15 mouse cellular contexts compared by ENCODE assay signal in genomic region chr6:5037225-5037624, GRCm38 (mm10).
DNase-seq lines count a peak whose midpoint lies in the region; ATAC-seq and TF ChIP-seq lines count a peak whose summit lies in the region.
"Had no signal": no experiment of that assay in that cellular context is flagged by ENCODE, and none has a peak within 500 bp of the region (broad histone marks: within the 10 kb centered on the region; RNA-seq: fewer than 3 reads in every experiment).

No protein-coding gene starts in this region.

- 83% methylated on average over 4 of the region's 4 CpGs for whole genome bisulfite sequencing in forebrain, embryonic 12.5 days
- 87% methylated on average over 4 of the region's 4 CpGs for WGBS in forebrain, embryonic 11.5 days
- 51% methylated on average over 4 of the region's 4 CpGs for WGBS in heart, postnatal 0 days
- 68% methylated on average over 4 of the region's 4 CpGs for WGBS in lung, embryonic 14.5 days
- WGBS in stomach, embryonic 14.5 days: 80% methylated on average over 4 of the region's 4 CpGs
- 74% methylated on average over 4 of the region's 4 CpGs for WGBS in stomach, postnatal 0 days

- H3K4me2 ChIP-seq in forebrain, embryonic 12.5 days: no peak overlapping the region
- H3K4me2 ChIP-seq in forebrain, embryonic 11.5 days (ENCODE audit: low read depth, low read length, severe bottlenecking): no peak overlapping the region
- no peak overlapping the region for H3K4me2 ChIP-seq in heart, postnatal 0 days (ENCODE audit: low read depth, low read length)
- H3K4me2 ChIP-seq in lung, embryonic 14.5 days: no peak overlapping the region
- no peak overlapping the region for H3K4me2 ChIP-seq in stomach, embryonic 14.5 days (replicated peaks; ENCODE audit: low read depth, low read length)
- no peak overlapping the region for H3K4me2 ChIP-seq in stomach, postnatal 0 days (replicated peaks; ENCODE audit: low read depth)
- H3K4me2 ChIP-seq: liver, embryonic 13.5 days had no signal

- H3K27ac ChIP-seq in forebrain, embryonic 12.5 days: no peak overlapping the region
- H3K27ac ChIP-seq in forebrain, embryonic 11.5 days (ENCODE audit: low read depth, low read length): no peak overlapping the region
- no peak overlapping the region for H3K27ac ChIP-seq in heart, postnatal 0 days (ENCODE audit: low read depth)
- no peak overlapping the region for H3K27ac ChIP-seq in lung, embryonic 14.5 days (ENCODE audit: low read depth)
- H3K27ac ChIP-seq in stomach, embryonic 14.5 days (ENCODE audit: low read length): no peak overlapping the region
- H3K27ac ChIP-seq in stomach, postnatal 0 days (replicated peaks): no peak overlapping the region
- H3K27ac ChIP-seq: liver, embryonic 13.5 days had no signal

- TF ChIP-seq CTCF in heart, postnatal 0 days (IDR thresholded peaks at IDR 0.05; ENCODE audit: low read depth): no peak
- no peak for TF ChIP-seq CTCF in lung, embryonic 14.5 days (IDR thresholded peaks at IDR 0.05; ENCODE audit: low read depth)
- no peak for TF ChIP-seq CTCF in stomach, postnatal 0 days (IDR thresholded peaks at IDR 0.05; ENCODE audit: low read depth)

- H3K9ac ChIP-seq in forebrain, embryonic 12.5 days: no peak overlapping the region
- H3K9ac ChIP-seq in forebrain, embryonic 11.5 days (ENCODE audit: low read length): no peak overlapping the region
- no peak overlapping the region for H3K9ac ChIP-seq in heart, postnatal 0 days (replicated peaks; ENCODE audit: low read depth, low read length)
- no peak overlapping the region for H3K9ac ChIP-seq in lung, embryonic 14.5 days
- H3K9ac ChIP-seq in stomach, embryonic 14.5 days (replicated peaks; ENCODE audit: low read depth, low read length): no peak overlapping the region
- H3K9ac ChIP-seq in stomach, postnatal 0 days (ENCODE audit: low read length): no peak overlapping the region
- H3K9ac ChIP-seq: liver, embryonic 13.5 days had no signal

- no peak for DNase-seq in forebrain, embryonic 11.5 days (ENCODE audit: low spot score)
- DNase-seq in heart, postnatal 0 days (ENCODE audit: low spot score): peak; percentile 17
- no peak for DNase-seq in heart, adult 18-20 months
- DNase-seq in lung, embryonic 14.5 days: peak; percentile 63
- no peak for DNase-seq in lung, postnatal 14 days
- DNase-seq in stomach, postnatal 0 days (ENCODE audit: low spot score): no peak
- DNase-seq: adrenal gland, adult 2 months; gastrocnemius, postnatal 14 days; layer of hippocampus, adult 9-11 months; liver, embryonic 13.5 days; lung, postnatal 4 days; thymus, adult 2 months had no signal

- no peaks in the 10 kb centered on the region for H3K36me3 ChIP-seq in forebrain, embryonic 12.5 days (replicated peaks)
- H3K36me3 ChIP-seq in forebrain, embryonic 11.5 days (ENCODE audit: control insufficient read depth, insufficient read depth, low read length): no peaks in the 10 kb centered on the region
- H3K36me3 ChIP-seq in heart, postnatal 0 days (replicated peaks; ENCODE audit: control insufficient read depth, insufficient read depth, low read length): no peaks in the 10 kb centered on the region
- H3K36me3 ChIP-seq in lung, embryonic 14.5 days (ENCODE audit: insufficient read depth): no peaks in the 10 kb centered on the region
- H3K36me3 ChIP-seq in stomach, embryonic 14.5 days (ENCODE audit: control insufficient read depth, insufficient read depth, low read length): no peaks in the 10 kb centered on the region
- no peaks in the 10 kb centered on the region for H3K36me3 ChIP-seq in stomach, postnatal 0 days (ENCODE audit: control insufficient read depth, insufficient read depth, low read length)
- H3K36me3 ChIP-seq: liver, embryonic 13.5 days had no signal

- peaks cover 4% of the 10 kb centered on the region for H3K4me1 ChIP-seq in forebrain, embryonic 12.5 days
- no peaks in the 10 kb centered on the region; the same call in 1 of the 2 replicates for H3K4me1 ChIP-seq in forebrain, embryonic 11.5 days (replicated peaks; ENCODE audit: control insufficient read depth, insufficient read depth, low read length)
- 0 out of 2 replicates have a peak, but pooled peaks cover 6% of the 10 kb centered on the region for H3K4me1 ChIP-seq in heart, postnatal 0 days (ENCODE audit: control insufficient read depth, insufficient read depth)
- 0 out of 2 replicates have a peak, but pooled peaks cover 4% of the 10 kb centered on the region for H3K4me1 ChIP-seq in lung, embryonic 14.5 days (ENCODE audit: insufficient read depth)
- H3K4me1 ChIP-seq in stomach, embryonic 14.5 days (ENCODE audit: control insufficient read depth, insufficient read depth, low read length): 0 out of 2 replicates have a peak, but pooled peaks cover 5% of the 10 kb centered on the region
- no peaks in the 10 kb centered on the region for H3K4me1 ChIP-seq in stomach, postnatal 0 days (replicated peaks; ENCODE audit: control insufficient read depth, insufficient read depth)

- no peaks in the 10 kb centered on the region for H3K9me3 ChIP-seq in forebrain, embryonic 12.5 days
- no peaks in the 10 kb centered on the region for H3K9me3 ChIP-seq in forebrain, embryonic 11.5 days (ENCODE audit: control insufficient read depth, low read length)
- no peaks in the 10 kb centered on the region for H3K9me3 ChIP-seq in heart, postnatal 0 days (replicated peaks; ENCODE audit: control insufficient read depth, low read length)
- no peaks in the 10 kb centered on the region for H3K9me3 ChIP-seq in lung, embryonic 14.5 days (ENCODE audit: low read depth, low read length)
- no peaks in the 10 kb centered on the region for H3K9me3 ChIP-seq in stomach, embryonic 14.5 days (ENCODE audit: control insufficient read depth, low read depth, low read length)
- no peaks in the 10 kb centered on the region for H3K9me3 ChIP-seq in stomach, postnatal 0 days (ENCODE audit: control insufficient read depth, low read length)
- H3K9me3 ChIP-seq: liver, embryonic 13.5 days had no signal

- no peak overlapping the region for H3K4me3 ChIP-seq in forebrain, embryonic 12.5 days (replicated peaks)
- H3K4me3 ChIP-seq in forebrain, embryonic 11.5 days (ENCODE audit: low read depth, low read length): no peak overlapping the region
- H3K4me3 ChIP-seq in heart, postnatal 0 days (ENCODE audit: low read depth, low read length): no peak overlapping the region
- no peak overlapping the region for H3K4me3 ChIP-seq in lung, embryonic 14.5 days (ENCODE audit: low read depth, low read length)
- no peak overlapping the region for H3K4me3 ChIP-seq in stomach, embryonic 14.5 days (ENCODE audit: low read depth, low read length)
- no peak overlapping the region for H3K4me3 ChIP-seq in stomach, postnatal 0 days (ENCODE audit: low read depth, low read length)
- H3K4me3 ChIP-seq: liver, embryonic 13.5 days had no signal

- peak; percentile 33; the same call in 1 of the 2 replicates for ATAC-seq in forebrain, embryonic 12.5 days (ENCODE audit: low FRiP score)
- no peak for ATAC-seq in forebrain, embryonic 11.5 days (replicated peaks; ENCODE audit: low FRiP score)
- peak; percentile 64 for ATAC-seq in heart, postnatal 0 days (ENCODE audit: insufficient read depth, low read depth)
- peak; percentile 17; the same call in 1 of the 2 replicates for ATAC-seq in lung, embryonic 14.5 days (ENCODE audit: insufficient read depth)
- ATAC-seq in stomach, embryonic 14.5 days (ENCODE audit: insufficient number of reproducible peaks, insufficient read depth, low FRiP score, low read depth): 0 out of 2 replicates have a peak, but pooled peaks have one; percentile 14
- no peak for ATAC-seq in stomach, postnatal 0 days (ENCODE audit: low FRiP score, low TSS enrichment)
- ATAC-seq: inflammation-experienced regulatory T-cells, adult 6 months had no signal

- no peak for TF ChIP-seq EP300 in heart, postnatal 0 days (IDR thresholded peaks at IDR 0.05; ENCODE audit: low read depth)
- no peak for TF ChIP-seq EP300 in stomach, postnatal 0 days (optimal IDR thresholded peaks at IDR 0.05)

- no peaks in the 10 kb centered on the region for H3K27me3 ChIP-seq in forebrain, embryonic 12.5 days
- no peaks in the 10 kb centered on the region for H3K27me3 ChIP-seq in forebrain, embryonic 11.5 days (ENCODE audit: control insufficient read depth, insufficient read depth, low read length)
- H3K27me3 ChIP-seq in heart, postnatal 0 days (ENCODE audit: control insufficient read depth, insufficient read depth, low read length): no peaks in the 10 kb centered on the region
- H3K27me3 ChIP-seq in lung, embryonic 14.5 days (ENCODE audit: insufficient read depth, low read length): no peaks in the 10 kb centered on the region
- no peaks in the 10 kb centered on the region for H3K27me3 ChIP-seq in stomach, embryonic 14.5 days (ENCODE audit: control insufficient read depth, insufficient read depth, low read length)
- H3K27me3 ChIP-seq in stomach, postnatal 0 days (ENCODE audit: control insufficient read depth, insufficient read depth, low read length): no peaks in the 10 kb centered on the region
- H3K27me3 ChIP-seq: liver, embryonic 13.5 days had no signal

Comparison
In these comparisons a context has a peak if more than half of its experiments do, and no peak if none do; other contexts are left out.
1. ATAC-seq: peak in forebrain, embryonic 12.5 days (single experiment), heart, postnatal 0 days (single experiment), lung, embryonic 14.5 days (single experiment) and stomach, embryonic 14.5 days (single experiment); none in forebrain, embryonic 11.5 days (single experiment) and stomach, postnatal 0 days (single experiment).
2. DNase-seq: peak in heart, postnatal 0 days (single experiment) and lung, embryonic 14.5 days (single experiment); none in forebrain, embryonic 11.5 days (single experiment), heart, adult 18-20 months (0 of 2), lung, postnatal 14 days (single experiment) and stomach, postnatal 0 days (single experiment).